Mouse (Mus musculus) frontal cortex, adult (tissue): ENCODE data around the gene Armh3.
"Not testable (repeated sequence)": the region's sequence is repeated elsewhere in the genome, so short reads cannot be mapped to it uniquely, and the experiment has no call there.

ENCODE experiments used
- ATAC-seq: cut with Nextera tagmentation; 2 replicates; pipeline ENCODE4 v1.9.2; 2017; ENCODE audit warnings: mild to moderate bottlenecking, moderate library complexity, mixed read lengths; ENCODE audit not compliant: low TSS enrichment

Gene Armh3

GRCm38 (mm10) chr19:46033911-46034310 lies 35.6 kb upstream of the Armh3 start:
- no peak for ATAC-seq

GRCm38 (mm10) chr19:46032731-46033510 lies 34.6 kb upstream of the Armh3 start:
- peak; percentile 74 for ATAC-seq

- ATAC-seq = no peak
Measured at GRCm38 (mm10) chr19:46031689-46032432, 33.6 kb upstream of the Armh3 start.

GRCm38 (mm10) chr19:46030196-46030983 lies 32.1 kb upstream of the Armh3 start:
- ATAC-seq = no peak

DNA sequence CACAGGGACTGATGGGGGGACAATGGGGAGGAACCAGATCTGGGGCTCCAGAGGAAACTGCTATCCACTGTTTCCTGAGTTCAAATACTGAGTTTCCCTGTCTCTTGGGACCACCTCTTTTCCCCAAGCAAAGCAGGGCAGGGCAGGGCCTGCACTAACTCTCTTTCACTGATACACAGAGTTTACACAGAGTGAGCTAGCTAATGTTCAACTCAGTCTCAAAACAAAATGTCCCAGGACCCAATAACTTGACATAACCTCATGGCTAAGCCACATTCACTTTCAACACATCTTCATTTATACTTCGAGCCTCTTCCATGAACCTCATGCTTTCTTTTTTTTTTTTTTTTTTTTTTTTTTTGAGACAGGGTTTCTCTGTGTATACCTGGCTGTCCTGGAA lies 31.4 kb upstream of the Armh3 start:
- no peak for ATAC-seq

GRCm38 (mm10) chr19:46028747-46029320 lies 30.5 kb upstream of the Armh3 start:
- no peak for ATAC-seq

- ATAC-seq = no peak
Measured at GRCm38 (mm10) chr19:46026567-46026966, 28.3 kb upstream of the Armh3 start.

DNA sequence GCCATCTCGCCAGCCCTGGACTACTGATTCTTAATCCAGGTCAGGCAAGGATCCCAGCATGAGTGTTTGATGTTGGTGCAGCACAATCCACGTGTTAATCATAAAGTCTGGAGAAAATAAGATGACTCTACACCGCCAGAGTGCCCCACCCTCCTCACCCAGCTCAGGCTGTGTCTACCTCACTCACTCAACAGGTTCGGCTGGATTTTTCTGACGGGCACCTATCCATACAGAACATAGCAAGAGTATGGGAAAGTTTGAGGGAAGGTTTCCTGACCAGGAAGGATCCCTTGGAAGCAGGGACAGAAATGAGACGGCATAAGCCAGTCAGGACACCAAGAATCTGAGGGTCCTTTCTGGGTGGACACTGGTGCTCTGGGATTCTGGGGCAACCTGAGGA lies 26.7 kb upstream of the Armh3 start:
- no peak for ATAC-seq

GRCm38 (mm10) chr19:46016023-46016422 lies 17.7 kb upstream of the Armh3 start:
- ATAC-seq = no peak

DNA sequence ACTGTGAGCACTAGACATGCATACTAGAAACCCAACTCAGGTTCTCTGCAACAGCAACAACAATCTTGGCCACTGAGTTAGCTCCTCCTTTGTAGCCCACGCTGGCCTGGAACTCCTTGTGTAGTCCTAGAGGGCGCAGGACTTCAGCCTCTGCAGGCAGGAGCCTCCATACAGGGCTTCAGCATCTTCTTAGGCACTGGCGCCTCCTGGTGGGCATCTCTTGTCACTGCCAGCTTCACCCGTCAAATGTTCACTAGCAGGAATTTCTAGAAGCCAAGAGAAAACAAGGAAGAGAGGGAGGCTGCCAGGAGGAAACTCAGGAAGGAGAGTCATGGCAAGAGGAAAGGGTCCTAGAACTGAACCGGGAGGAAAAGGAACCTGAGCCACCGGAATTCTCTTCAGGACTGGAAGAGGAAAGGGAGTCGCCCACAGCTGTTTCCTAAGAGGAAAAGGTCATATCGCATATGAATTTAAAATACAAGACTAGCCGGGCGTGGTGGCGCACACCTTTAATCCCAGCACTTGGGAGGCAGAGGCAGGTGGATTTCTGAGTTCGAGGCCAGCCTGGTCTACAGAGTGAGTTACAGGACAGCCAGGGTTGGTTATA lies 16.4 kb upstream of the Armh3 start:
- ATAC-seq = peak; percentile 85

GRCm38 (mm10) chr19:46005680-46006079 lies 7.4 kb upstream of the Armh3 start:
- no peak for ATAC-seq

DNA sequence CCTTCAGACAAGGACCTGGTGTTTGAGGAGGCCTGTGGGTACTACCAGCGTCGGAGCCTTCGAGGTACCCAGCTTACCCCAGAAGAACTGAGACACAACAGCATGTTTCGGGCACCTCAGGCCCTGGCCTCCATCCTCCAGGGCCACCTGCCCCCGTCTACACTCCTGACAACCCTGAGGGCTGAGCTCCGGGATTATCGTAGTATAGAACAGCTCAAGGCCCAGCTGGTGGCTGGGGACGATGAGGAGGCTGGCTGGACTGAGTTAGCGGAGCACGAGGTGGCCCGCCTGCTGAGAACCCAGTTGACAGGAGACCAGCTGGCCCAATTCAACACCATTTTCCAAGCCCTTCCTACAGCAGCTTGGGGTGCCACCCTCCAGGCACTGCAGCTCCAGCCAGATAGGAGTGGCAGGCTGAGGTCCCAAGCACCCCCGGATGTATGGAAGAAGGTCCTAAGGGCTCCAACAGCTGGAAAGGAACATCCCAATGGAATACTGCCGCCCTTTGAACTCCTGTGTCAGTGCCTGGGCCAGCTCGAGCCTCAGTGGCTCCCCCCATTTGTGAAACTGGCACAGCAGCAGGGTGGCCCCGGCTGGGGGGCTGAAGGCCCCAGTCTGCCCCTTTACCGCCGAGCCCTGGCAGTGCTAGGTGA lies 6.7 kb upstream of the Armh3 start:
- ATAC-seq = no peak

GRCm38 (mm10) chr19:46003371-46004226 lies 5.3 kb upstream of the Armh3 start, which contains the start of gene Hps6:
Gene Hps6 (plus strand): TSS chr19:46003508.
- ATAC-seq = peak; percentile 66

- ATAC-seq = no peak
Measured at GRCm38 (mm10) chr19:46002279-46002678, 4.0 kb upstream of the Armh3 start.

DNA sequence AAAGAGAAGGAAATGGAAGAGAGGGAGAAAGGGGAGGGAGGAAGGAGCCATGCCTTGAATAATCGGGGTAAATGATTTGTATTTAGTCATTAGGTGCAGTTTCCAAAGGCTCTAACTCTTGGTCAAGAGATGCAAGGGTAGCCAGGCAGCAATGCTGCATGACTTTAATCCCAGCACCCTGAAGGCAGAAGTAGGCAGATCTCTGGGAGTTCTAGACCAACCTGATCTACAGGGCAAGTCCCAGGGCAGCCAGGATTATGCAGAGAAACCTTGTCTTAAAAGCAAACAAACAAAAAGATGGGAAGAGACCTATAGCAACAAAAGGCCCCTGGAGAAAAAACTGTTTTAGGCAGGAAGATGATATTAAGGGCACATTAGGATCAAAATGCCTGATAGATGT lies 1.1 kb upstream of the Armh3 start:
- no peak for ATAC-seq

- ATAC-seq = peak; percentile 21; the same call in 1 of the 2 replicates
Measured at GRCm38 (mm10) chr19:45998694-45999217, 468 bp upstream of the Armh3 start.

DNA sequence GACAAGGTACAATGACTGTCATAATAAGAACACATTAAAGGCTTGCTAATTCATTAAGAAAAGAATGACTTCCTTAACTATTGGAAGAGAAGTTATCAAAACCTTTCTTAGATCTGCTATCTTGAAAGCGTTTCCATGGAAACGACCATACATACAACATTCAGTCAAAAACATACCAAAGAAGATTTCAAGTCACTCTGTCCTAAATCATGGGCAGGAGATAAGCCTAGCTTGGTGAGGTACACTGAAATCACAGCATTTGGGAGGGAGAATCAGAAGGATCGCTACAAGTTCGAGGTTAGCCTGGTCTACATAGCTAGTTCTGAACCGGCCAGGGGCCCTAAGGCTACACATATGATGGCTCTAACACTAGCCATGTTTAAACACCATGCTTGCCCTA lies 923 bp downstream of the Armh3 start:
- no peak for ATAC-seq

- ATAC-seq = no peak
Measured at GRCm38 (mm10) chr19:45993981-45994737, 4.1 kb downstream of the Armh3 start.

GRCm38 (mm10) chr19:45993441-45993840 lies 4.8 kb downstream of the Armh3 start:
- not testable (repeated sequence) for ATAC-seq
